Mouse (Mus musculus) MEL (cell line): Measurements from ENCODE around the gene Prdx2.

Source experiments
- CTCF ChIP-seq, 3 experiments: IDR thresholded peaks in 2 of 3; conservative IDR thresholded peaks in 1 of 3; 2 replicates each; pipeline ENCODE4 v1.5.1; 2011 to 2012; ENCODE audit warnings: low read length in 3 of 3, low read depth in 2 of 3, mild to moderate bottlenecking in 2 of 3, improper control_type of control experiment in 1 of 3, inconsistent platforms in 1 of 3, mixed read lengths in 1 of 3, moderate library complexity in 1 of 3; ENCODE audit not compliant: control insufficient read depth in 1 of 3, insufficient read depth in 1 of 3, poor library complexity in 1 of 3, severe bottlenecking in 1 of 3
- ETS1 ChIP-seq: IDR thresholded peaks from 2 replicates; pipeline ENCODE4 v1.6.1; 2012; ENCODE audit warnings: low read depth, mild to moderate bottlenecking, inconsistent platforms, low read length, improper control_type of control experiment, moderate library complexity
- JUND ChIP-seq: IDR thresholded peaks from 2 replicates; pipeline ENCODE4 v1.6.1; 2011; ENCODE audit warnings: low read depth, mild to moderate bottlenecking, improper control_type of control experiment, low read length
- NRF1 ChIP-seq: IDR thresholded peaks from 2 replicates; pipeline ENCODE4 v1.6.1; 2014; ENCODE audit warnings: low read depth, mild to moderate bottlenecking, inconsistent platforms, low read length, improper control_type of control experiment, moderate library complexity; ENCODE audit not compliant: poor library complexity, insufficient read depth, severe bottlenecking
- USF2 ChIP-seq, 2 experiments: IDR thresholded peaks; 2 replicates each; pipeline ENCODE4 v1.6.1; 2011 to 2012; ENCODE audit warnings: improper control_type of control experiment in 2 of 2, low read length in 2 of 2, borderline replicate concordance in 1 of 2, inconsistent platforms in 1 of 2, low read depth in 1 of 2, mild to moderate bottlenecking in 1 of 2; ENCODE audit not compliant: insufficient read depth in 1 of 2
- ZMIZ1 ChIP-seq: IDR thresholded peaks from 2 replicates; pipeline ENCODE4 v1.6.1; 2012; ENCODE audit warnings: low read depth, mild to moderate bottlenecking, inconsistent platforms, low read length, improper control_type of control experiment, moderate library complexity

DNA sequence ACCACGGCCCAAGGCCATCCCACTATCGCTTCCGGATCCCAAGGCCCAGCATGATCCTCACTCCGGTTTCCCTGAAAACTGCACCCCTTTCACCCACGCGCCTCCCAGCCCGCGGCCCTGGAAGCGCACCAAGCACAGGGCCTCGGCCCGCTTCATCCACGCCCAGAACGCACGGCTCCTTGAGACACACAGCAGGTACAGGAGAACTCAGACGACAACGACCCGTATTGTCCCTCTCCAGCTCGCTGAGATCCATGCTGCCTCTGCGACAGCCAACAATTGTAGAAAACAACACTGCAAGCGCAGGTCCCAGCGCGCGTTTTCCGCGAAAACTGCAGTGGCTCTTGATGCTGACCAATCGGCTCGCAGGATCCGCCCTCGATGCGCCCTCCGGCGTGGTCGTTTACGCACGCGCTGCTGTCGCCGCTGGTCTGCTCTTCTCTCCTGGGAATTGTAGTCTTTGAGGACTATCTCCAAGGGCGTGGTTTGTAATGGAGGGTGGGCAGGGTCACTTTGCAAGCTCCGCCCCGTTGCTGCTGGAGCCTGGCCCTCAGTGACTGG, 3.6 kb upstream of the Prdx2 start:
- TF ChIP-seq NRF1 = peak; percentile 89
- no peak for TF ChIP-seq USF2 (IDR thresholded peaks at IDR 0.05; ENCODE audit: borderline replicate concordance in 1 of 2, insufficient read depth in 1 of 2, low read depth in 1 of 2, low read length in 2 of 2)
- no peak for TF ChIP-seq CTCF (IDR thresholded peaks at IDR 0.05 in 2 of 3, conservative IDR thresholded peaks at IDR 0.05 in 1 of 3; ENCODE audit: control insufficient read depth in 1 of 3, insufficient read depth in 1 of 3, low read depth in 2 of 3, low read length in 3 of 3, poor library complexity in 1 of 3, severe bottlenecking in 1 of 3)
- TF ChIP-seq ZMIZ1 = no peak
- TF ChIP-seq ETS1 = no peak; the same call in 1 of the 2 replicates
- TF ChIP-seq JUND = no peak
